Mouse (Mus musculus): ENCODE measurements around the gene Ptprg. TPM values are rescaled to one million over a fixed set of nuclear protein-coding genes. Genes with fewer than 3 reads are reported as not detected.

Gene Ptprg
- polyA plus RNA-seq, 1 experiment from 2014 or later: 15.2 TPM

- Histone ChIP-seq H3K27me3 (ENCODE audit: control insufficient read depth, insufficient read depth, low read length) (no peaks in the 10 kb centered on the region), H3K9me3 (replicated peaks; ENCODE audit: control insufficient read depth, low read length) (no peaks in the 10 kb centered on the region), H3K9ac (ENCODE audit: low read depth, low read length) (no peak overlapping the region), H3K4me3 (ENCODE audit: low read depth, low read length) (no peak overlapping the region), H3K4me2 (no peak overlapping the region), H3K4me1 (ENCODE audit: control insufficient read depth, insufficient read depth, low read length) (peaks cover 6% of the 10 kb centered on the region), H3K36me3 (ENCODE audit: control insufficient read depth, insufficient read depth, low read length) (no peaks in the 10 kb centered on the region), H3K27ac (ENCODE audit: low read depth, low read length) (no peak overlapping the region)
- ATAC-seq (replicated peaks; ENCODE audit: insufficient number of reproducible peaks, low FRiP score, low TSS enrichment): no peak
- 89% methylated on average over 5 of the region's 5 CpGs for WGBS (ENCODE audit: insufficient replicate concordance)
These were observed 86.0 kb downstream of the Ptprg start for GRCm38 (mm10) chr14:11639366-11639765.

- no peak for ATAC-seq (replicated peaks; ENCODE audit: insufficient number of reproducible peaks, low FRiP score, low TSS enrichment)
- Histone ChIP-seq H3K27me3 (ENCODE audit: control insufficient read depth, insufficient read depth, low read length) (no peaks in the 10 kb centered on the region), H3K4me1 (ENCODE audit: control insufficient read depth, insufficient read depth, low read length) (no peaks in the 10 kb centered on the region), H3K27ac (ENCODE audit: low read depth, low read length) (no peak overlapping the region), H3K9ac (ENCODE audit: low read depth, low read length) (no peak overlapping the region), H3K9me3 (replicated peaks; ENCODE audit: control insufficient read depth, low read length) (no peaks in the 10 kb centered on the region), H3K4me2 (no peak overlapping the region), H3K4me3 (ENCODE audit: low read depth, low read length) (no peak overlapping the region), H3K36me3 (ENCODE audit: control insufficient read depth, insufficient read depth, low read length) (no peaks in the 10 kb centered on the region)
These were observed 87.0 kb downstream of the Ptprg start for GRCm38 (mm10) chr14:11640372-11640771.

- H3K4me2 ChIP-seq: no peak overlapping the region
- no peaks in the 10 kb centered on the region for H3K4me1 ChIP-seq (ENCODE audit: control insufficient read depth, insufficient read depth, low read length)
- H3K9ac ChIP-seq (ENCODE audit: low read depth, low read length): no peak overlapping the region
- H3K9me3 ChIP-seq (replicated peaks; ENCODE audit: control insufficient read depth, low read length): no peaks in the 10 kb centered on the region
- ATAC-seq (replicated peaks; ENCODE audit: insufficient number of reproducible peaks, low FRiP score, low TSS enrichment): no peak
- no peak overlapping the region for H3K27ac ChIP-seq (ENCODE audit: low read depth, low read length)
- H3K4me3 ChIP-seq (ENCODE audit: low read depth, low read length): no peak overlapping the region
- 81% methylated on average over 3 of the region's 3 CpGs for WGBS (ENCODE audit: insufficient replicate concordance)
- no peaks in the 10 kb centered on the region for H3K36me3 ChIP-seq (ENCODE audit: control insufficient read depth, insufficient read depth, low read length)
- no peaks in the 10 kb centered on the region for H3K27me3 ChIP-seq (ENCODE audit: control insufficient read depth, insufficient read depth, low read length)
These were observed 87.7 kb downstream of the Ptprg start for GRCm38 (mm10) chr14:11640996-11641395.

DNA sequence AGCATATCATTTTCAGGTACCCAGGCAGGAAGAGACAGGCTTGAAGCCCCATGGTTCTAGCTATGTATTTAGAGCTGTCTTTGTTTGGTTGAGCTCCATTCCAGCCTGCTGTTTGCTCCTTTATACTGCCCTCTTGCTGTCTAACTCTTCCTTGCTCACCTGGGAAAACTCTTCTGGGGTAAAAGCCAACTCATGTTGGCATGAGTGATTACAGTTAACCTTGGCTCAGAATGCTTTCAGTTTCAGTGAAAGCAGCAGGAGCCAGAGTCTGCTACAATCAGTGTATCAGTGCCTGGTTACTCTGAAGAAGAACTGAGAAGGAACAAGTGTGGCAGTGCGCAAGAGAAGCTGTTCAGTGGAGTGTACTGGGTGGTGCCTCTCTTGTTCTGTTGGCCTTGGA lies 89.6 kb downstream of the Ptprg start:
- Histone ChIP-seq H3K4me1 (ENCODE audit: control insufficient read depth, insufficient read depth, low read length) (no peaks in the 10 kb centered on the region; the same call in 1 of the 2 replicates), H3K9ac (ENCODE audit: low read depth, low read length) (no peak overlapping the region), H3K4me2 (no peak overlapping the region), H3K36me3 (ENCODE audit: control insufficient read depth, insufficient read depth, low read length) (no peaks in the 10 kb centered on the region), H3K9me3 (replicated peaks; ENCODE audit: control insufficient read depth, low read length) (no peaks in the 10 kb centered on the region), H3K4me3 (ENCODE audit: low read depth, low read length) (no peak overlapping the region), H3K27ac (ENCODE audit: low read depth, low read length) (no peak overlapping the region), H3K27me3 (ENCODE audit: control insufficient read depth, insufficient read depth, low read length) (no peaks in the 10 kb centered on the region)
- ATAC-seq (replicated peaks; ENCODE audit: insufficient number of reproducible peaks, low FRiP score, low TSS enrichment): no peak
- 94% methylated on average over 1 of the region's 1 CpGs for WGBS (ENCODE audit: insufficient replicate concordance)

- no peak overlapping the region for H3K4me2 ChIP-seq
- WGBS (ENCODE audit: insufficient replicate concordance): 66% methylated on average over 6 of the region's 6 CpGs
- H3K4me1 ChIP-seq (ENCODE audit: control insufficient read depth, insufficient read depth, low read length): peaks cover 6% of the 10 kb centered on the region; the same call in 1 of the 2 replicates
- no peaks in the 10 kb centered on the region for H3K27me3 ChIP-seq (ENCODE audit: control insufficient read depth, insufficient read depth, low read length)
- ATAC-seq (replicated peaks; ENCODE audit: insufficient number of reproducible peaks, low FRiP score, low TSS enrichment): no peak
- no peaks in the 10 kb centered on the region for H3K36me3 ChIP-seq (ENCODE audit: control insufficient read depth, insufficient read depth, low read length)
- no peak overlapping the region for H3K9ac ChIP-seq (ENCODE audit: low read depth, low read length)
- no peak overlapping the region for H3K27ac ChIP-seq (ENCODE audit: low read depth, low read length)
- no peaks in the 10 kb centered on the region for H3K9me3 ChIP-seq (replicated peaks; ENCODE audit: control insufficient read depth, low read length)
- no peak overlapping the region for H3K4me3 ChIP-seq (ENCODE audit: low read depth, low read length)
These were observed 104.0 kb downstream of the Ptprg start for GRCm38 (mm10) chr14:11657374-11657773.

GRCm38 (mm10) chr14:11663661-11664215 lies 110.4 kb downstream of the Ptprg start:
- WGBS (ENCODE audit: insufficient replicate concordance): 32% methylated on average over 11 of the region's 11 CpGs
- Histone ChIP-seq H3K9me3 (replicated peaks; ENCODE audit: control insufficient read depth, low read length) (no peaks in the 10 kb centered on the region), H3K4me3 (ENCODE audit: low read depth, low read length) (no peak overlapping the region), H3K27ac (ENCODE audit: low read depth, low read length) (no peak overlapping the region), H3K36me3 (ENCODE audit: control insufficient read depth, insufficient read depth, low read length) (no peaks in the 10 kb centered on the region), H3K4me1 (ENCODE audit: control insufficient read depth, insufficient read depth, low read length) (0 out of 2 replicates have a peak, but pooled peaks cover 4% of the 10 kb centered on the region), H3K9ac (ENCODE audit: low read depth, low read length) (no peak overlapping the region), H3K4me2 (no peak overlapping the region), H3K27me3 (ENCODE audit: control insufficient read depth, insufficient read depth, low read length) (no peaks in the 10 kb centered on the region)
- ATAC-seq (replicated peaks; ENCODE audit: insufficient number of reproducible peaks, low FRiP score, low TSS enrichment): no peak

GRCm38 (mm10) chr14:11664302-11664701 lies 111.0 kb downstream of the Ptprg start:
- H3K36me3 ChIP-seq (ENCODE audit: control insufficient read depth, insufficient read depth, low read length): no peaks in the 10 kb centered on the region
- H3K4me1 ChIP-seq (ENCODE audit: control insufficient read depth, insufficient read depth, low read length): 0 out of 2 replicates have a peak, but pooled peaks cover 4% of the 10 kb centered on the region
- H3K9ac ChIP-seq (ENCODE audit: low read depth, low read length): no peak overlapping the region
- H3K4me3 ChIP-seq (ENCODE audit: low read depth, low read length): no peak overlapping the region
- no peaks in the 10 kb centered on the region for H3K9me3 ChIP-seq (replicated peaks; ENCODE audit: control insufficient read depth, low read length)
- no peak overlapping the region for H3K27ac ChIP-seq (ENCODE audit: low read depth, low read length)
- H3K27me3 ChIP-seq (ENCODE audit: control insufficient read depth, insufficient read depth, low read length): no peaks in the 10 kb centered on the region
- ATAC-seq (replicated peaks; ENCODE audit: insufficient number of reproducible peaks, low FRiP score, low TSS enrichment): no peak
- 51% methylated on average over 9 of the region's 9 CpGs for WGBS (ENCODE audit: insufficient replicate concordance)
- no peak overlapping the region for H3K4me2 ChIP-seq

- Histone ChIP-seq H3K9me3 (replicated peaks; ENCODE audit: control insufficient read depth, low read length) (no peaks in the 10 kb centered on the region), H3K36me3 (ENCODE audit: control insufficient read depth, insufficient read depth, low read length) (no peaks in the 10 kb centered on the region), H3K9ac (ENCODE audit: low read depth, low read length) (no peak overlapping the region), H3K4me3 (ENCODE audit: low read depth, low read length) (no peak overlapping the region), H3K27me3 (ENCODE audit: control insufficient read depth, insufficient read depth, low read length) (no peaks in the 10 kb centered on the region), H3K27ac (ENCODE audit: low read depth, low read length) (no peak overlapping the region), H3K4me1 (ENCODE audit: control insufficient read depth, insufficient read depth, low read length) (0 out of 2 replicates have a peak, but pooled peaks cover 4% of the 10 kb centered on the region), H3K4me2 (no peak overlapping the region)
- no peak for ATAC-seq (replicated peaks; ENCODE audit: insufficient number of reproducible peaks, low FRiP score, low TSS enrichment)
- WGBS (ENCODE audit: insufficient replicate concordance): 71% methylated on average over 7 of the region's 7 CpGs
These were observed 111.7 kb downstream of the Ptprg start for GRCm38 (mm10) chr14:11665046-11665445.

- Histone ChIP-seq H3K4me3 (ENCODE audit: low read depth, low read length) (no peak overlapping the region), H3K36me3 (ENCODE audit: control insufficient read depth, insufficient read depth, low read length) (no peaks in the 10 kb centered on the region), H3K27ac (ENCODE audit: low read depth, low read length) (no peak overlapping the region), H3K4me1 (ENCODE audit: control insufficient read depth, insufficient read depth, low read length) (0 out of 2 replicates have a peak, but pooled peaks cover 7% of the 10 kb centered on the region), H3K9ac (ENCODE audit: low read depth, low read length) (no peak overlapping the region), H3K27me3 (ENCODE audit: control insufficient read depth, insufficient read depth, low read length) (no peaks in the 10 kb centered on the region), H3K9me3 (replicated peaks; ENCODE audit: control insufficient read depth, low read length) (no peaks in the 10 kb centered on the region), H3K4me2 (no peak overlapping the region)
- 20% methylated on average over 3 of the region's 3 CpGs for WGBS (ENCODE audit: insufficient replicate concordance)
- ATAC-seq (replicated peaks; ENCODE audit: insufficient number of reproducible peaks, low FRiP score, low TSS enrichment): no peak
These were observed 114.4 kb downstream of the Ptprg start for GRCm38 (mm10) chr14:11667762-11668161.
